In genomic region chr6:131377378-131377777, GRCm38 (mm10) we compare ENCODE assay signal across 27 mouse cellular contexts. TPM values are rescaled to one million over a fixed set of nuclear protein-coding genes. Genes with fewer than 3 reads are reported as not detected.
A peak's percentile ranks its signal among the peaks of the same experiment; 100 is the strongest.
DNase-seq lines count a peak whose midpoint lies in the region; ATAC-seq lines count a peak whose summit lies in the region.
"Had no signal": no experiment of that assay in that cellular context is flagged by ENCODE, and none has a peak within 500 bp of the region (broad histone marks: within the 10 kb centered on the region; RNA-seq: fewer than 3 reads in every experiment).

No protein-coding gene starts in this region.

- no peaks in the 10 kb centered on the region for H3K9me3 ChIP-seq in heart, embryonic 11.5 days (replicated peaks; ENCODE audit: control insufficient read depth, low read length)
- H3K9me3 ChIP-seq in forebrain, embryonic 15.5 days, result no peaks in the 10 kb centered on the region
- H3K9me3 ChIP-seq: embryonic facial prominence, embryonic 10.5 days; embryonic facial prominence, embryonic 12.5 days; forebrain, embryonic 13.5 days; G1E had no signal

- H3K9ac ChIP-seq in heart, embryonic 11.5 days (ENCODE audit: low read depth, low read length), result no peak overlapping the region
- no peak overlapping the region for H3K9ac ChIP-seq in forebrain, embryonic 15.5 days (replicated peaks)
- H3K9ac ChIP-seq: embryonic facial prominence, embryonic 12.5 days; forebrain, embryonic 13.5 days had no signal

- peaks cover 19% of the 10 kb centered on the region for H3K36me3 ChIP-seq in heart, embryonic 11.5 days (ENCODE audit: control insufficient read depth, insufficient read depth, low read length)
- peaks cover 43% of the 10 kb centered on the region for H3K36me3 ChIP-seq in forebrain, embryonic 15.5 days

- no peak overlapping the region for H3K27ac ChIP-seq in heart, embryonic 11.5 days (ENCODE audit: low read depth, low read length)
- no peak overlapping the region for H3K27ac ChIP-seq in forebrain, embryonic 15.5 days (replicated peaks)
- H3K27ac ChIP-seq: embryonic facial prominence, embryonic 10.5 days; embryonic facial prominence, embryonic 12.5 days; forebrain, embryonic 13.5 days had no signal

- H3K4me1 ChIP-seq in heart, embryonic 11.5 days (ENCODE audit: control insufficient read depth, insufficient read depth, low read length), result peaks cover 10% of the 10 kb centered on the region
- peaks cover 6% of the 10 kb centered on the region for H3K4me1 ChIP-seq in forebrain, embryonic 15.5 days

- no peaks in the 10 kb centered on the region for H3K27me3 ChIP-seq in heart, embryonic 11.5 days (ENCODE audit: control insufficient read depth, insufficient read depth, low read length)
- H3K27me3 ChIP-seq in forebrain, embryonic 15.5 days, result no peaks in the 10 kb centered on the region
- H3K27me3 ChIP-seq: CH12.LX; embryonic facial prominence, embryonic 12.5 days; forebrain, embryonic 13.5 days; Patski had no signal

- no peak for ATAC-seq in heart, embryonic 11.5 days (replicated peaks; ENCODE audit: insufficient number of reproducible peaks, low FRiP score, low TSS enrichment)
- ATAC-seq in common myeloid progenitor, adult 5-6 weeks (replicated peaks; ENCODE audit: low read depth, poor library complexity, severe bottlenecking), result peak; percentile 75
- peak; percentile 74 to 99; a peak in 3 of 4 replicates for ATAC-seq in hematopoietic stem cell, adult 5-6 weeks (replicated peaks in 1 of 2; ENCODE audit: insufficient read depth in 1 of 2, low FRiP score in 2 of 2, low TSS enrichment in 1 of 2, low read depth in 1 of 2, poor library complexity in 2 of 2, severe bottlenecking in 2 of 2)
- ATAC-seq in forebrain, embryonic 15.5 days (replicated peaks), result no peak
- ATAC-seq: activated CD4-positive, CD25-positive, alpha-beta regulatory T cell, adult 4 months; CD4-positive, CD25-positive, alpha-beta regulatory T cell, adult 4 months; forebrain, embryonic 13.5 days; forebrain, embryonic 16.5 days; Patski had no signal

- WGBS in heart, embryonic 11.5 days (ENCODE audit: insufficient replicate concordance), result 92% methylated on average over 5 of the region's 5 CpGs
- 95% methylated on average over 5 of the region's 5 CpGs for WGBS in forebrain, embryonic 15.5 days

- no peak overlapping the region for H3K4me2 ChIP-seq in heart, embryonic 11.5 days
- H3K4me2 ChIP-seq in forebrain, embryonic 15.5 days (replicated peaks), result no peak overlapping the region
- H3K4me2 ChIP-seq: embryonic facial prominence, embryonic 12.5 days; forebrain, embryonic 13.5 days had no signal

- peak; percentile 24 for DNase-seq in heart, adult 11 months
- peak; percentile 68 for DNase-seq in 416B (ENCODE audit: low read depth)
- no peak for DNase-seq in heart, postnatal 36 days
- DNase-seq in kidney, postnatal 25 days, result no peak
- DNase-seq: adrenal gland, adult 8-10 months; adrenal gland, postnatal 14 days; adrenal gland, postnatal 36 days; B cell, adult 2 months; cerebellum, adult 11-12 months; cerebellum, adult 2 months; cerebellum, adult 9-10 months; cerebellum, postnatal 10 days; cerebellum, postnatal 25 days; embryo, embryonic 11 days had no signal

- no peak overlapping the region for H3K4me3 ChIP-seq in heart, embryonic 11.5 days (ENCODE audit: low read depth, low read length)
- no peak overlapping the region for H3K4me3 ChIP-seq in forebrain, embryonic 15.5 days
- H3K4me3 ChIP-seq: embryonic facial prominence, embryonic 10.5 days; embryonic facial prominence, embryonic 12.5 days; forebrain, embryonic 13.5 days had no signal

- intact Hi-C loops in heart, postnatal 36 days (cut with DNase I), result no loop called here

RNA-seq across cellular contexts. Expression of gene Ybx3, which starts 10.9 kb away (rescaled TPM):
- polyA plus RNA-seq in heart, embryonic 11.5 days (2014; fragmentation: Nextera tagmentation; extraction: Ambion mirVana), result 50.8 and 58.4 TPM in 2 replicates
- 642 and 683 TPM in 2 replicates for total RNA-seq in common myeloid progenitor, adult 5-6 weeks (2017)
- 303 and 379 TPM in 2 replicates for total RNA-seq in hematopoietic stem cell, adult 5-6 weeks (2017)
- 19.5 and 20.8 TPM in 2 replicates for polyA plus RNA-seq in forebrain, embryonic 15.5 days (2015; fragmentation: Nextera tagmentation; extraction: Ambion mirVana)
- 100 to 1,000 TPM; 242 to 252 TPM for total RNA-seq in heart, postnatal 36 days (2021)

RNA-seq across cellular contexts. Expression of gene Styk1, which starts 24.0 kb away (rescaled TPM):
- polyA plus RNA-seq in heart, embryonic 11.5 days (2014; fragmentation: Nextera tagmentation; extraction: Ambion mirVana), result 0.73 and 0.94 TPM in 2 replicates
- 0.09 and 0.29 TPM in 2 replicates for total RNA-seq in common myeloid progenitor, adult 5-6 weeks (2017)
- total RNA-seq in hematopoietic stem cell, adult 5-6 weeks (2017), result 1.1 TPM in 1 of 2 replicates, not detected in the other
- 3.4 and 4.3 TPM in 2 replicates for polyA plus RNA-seq in forebrain, embryonic 15.5 days (2015; fragmentation: Nextera tagmentation; extraction: Ambion mirVana)
- total RNA-seq in heart, postnatal 36 days (2021), result under 1 TPM; 0.22 to 0.30 TPM
- total RNA-seq: CH12.LX had no signal
- polyA plus RNA-seq: activated CD4-positive, CD25-positive, alpha-beta regulatory T cell, adult 4 months; CD4-positive, CD25-positive, alpha-beta regulatory T cell, adult 4 months; G1E had no signal

Comparison
In these comparisons a context has a peak if more than half of its experiments do, and no peak if none do; other contexts are left out.
1. DNase-seq: peak in heart, adult 11 months (single experiment) and 416B (single experiment); none in heart, postnatal 36 days (0 of 2) and kidney, postnatal 25 days (0 of 2).
2. ATAC-seq: peak in common myeloid progenitor, adult 5-6 weeks (single experiment) and hematopoietic stem cell, adult 5-6 weeks (2 of 2); none in heart, embryonic 11.5 days (single experiment) and forebrain, embryonic 15.5 days (single experiment).